In genomic region chr7:19284763-19285162, GRCm38 (mm10) we compare ENCODE assay signal across 9 mouse cellular contexts. TPM values are rescaled to one million over a fixed set of nuclear protein-coding genes. Genes with fewer than 3 reads are reported as not detected.
DNase-seq lines count a peak whose midpoint lies in the region; ATAC-seq and TF ChIP-seq lines count a peak whose summit lies in the region.
"Had no signal": no experiment of that assay in that cellular context is flagged by ENCODE, and none has a peak within 500 bp of the region (broad histone marks: within the 10 kb centered on the region; RNA-seq: fewer than 3 reads in every experiment).

No protein-coding gene starts in this region.

- peaks cover 23% of the 10 kb centered on the region for H3K4me1 ChIP-seq in hindbrain, embryonic 13.5 days (replicated peaks)
- peaks cover 20% of the 10 kb centered on the region for H3K4me1 ChIP-seq in midbrain, embryonic 10.5 days

- 26% methylated on average over 4 of the region's 4 CpGs for WGBS in hindbrain, embryonic 13.5 days
- WGBS in midbrain, embryonic 10.5 days: 27% methylated on average over 4 of the region's 4 CpGs

- intact Hi-C loops in left cerebral cortex, adult 2 months (cut with DNase I): no loop called here
- intact Hi-C loops in left cerebral cortex, postnatal 36 days (cut with DNase I): no loop called here

- no peak for ATAC-seq in hindbrain, embryonic 13.5 days (ENCODE audit: low FRiP score)
- ATAC-seq in megakaryocyte-erythroid progenitor cell, adult 5-6 weeks (replicated peaks; ENCODE audit: low FRiP score, low TSS enrichment, poor library complexity, severe bottlenecking): no peak

- peak; percentile 69 to 74 for DNase-seq in cerebellum, adult 18-20 months
- no peak for DNase-seq in cerebellum, adult 11 months
- peak in 1 of 2 experiments; percentile 64 for DNase-seq in left cerebral cortex, adult 2 months (ENCODE audit: extremely low spot score in 1 of 2, low spot score in 2 of 2)
- no peak for DNase-seq in left cerebral cortex, postnatal 36 days (ENCODE audit: low spot score in 2 of 2)
- peak; percentile 48 to 63 for DNase-seq in adrenal gland, postnatal 36 days
- DNase-seq in midbrain, embryonic 10.5 days (ENCODE audit: low spot score): peak; percentile 52

- no peaks in the 10 kb centered on the region for H3K9me3 ChIP-seq in hindbrain, embryonic 13.5 days
- H3K9me3 ChIP-seq in midbrain, embryonic 10.5 days (replicated peaks): no peaks in the 10 kb centered on the region
- H3K9me3 ChIP-seq: limb, embryonic 15.5 days had no signal

- no peak overlapping the region for H3K4me3 ChIP-seq in left cerebral cortex, adult 2 months
- no peak overlapping the region for H3K4me3 ChIP-seq in hindbrain, embryonic 13.5 days
- H3K4me3 ChIP-seq in midbrain, embryonic 10.5 days: no peak overlapping the region
- H3K4me3 ChIP-seq: limb, embryonic 15.5 days had no signal

- no peak overlapping the region for H3K9ac ChIP-seq in hindbrain, embryonic 13.5 days
- H3K9ac ChIP-seq: limb, embryonic 15.5 days had no signal

- peak; percentile 83 for TF ChIP-seq CTCF in left cerebral cortex, adult 2 months (IDR thresholded peaks at IDR 0.05)

- H3K36me3 ChIP-seq in hindbrain, embryonic 13.5 days: peaks cover 32% of the 10 kb centered on the region
- H3K36me3 ChIP-seq in midbrain, embryonic 10.5 days: peaks cover 32% of the 10 kb centered on the region
- H3K36me3 ChIP-seq: limb, embryonic 15.5 days had no signal

- H3K27ac ChIP-seq in left cerebral cortex, adult 2 months: no peak overlapping the region
- H3K27ac ChIP-seq in hindbrain, embryonic 13.5 days: no peak overlapping the region
- H3K27ac ChIP-seq in midbrain, embryonic 10.5 days (replicated peaks): no peak overlapping the region
- H3K27ac ChIP-seq: limb, embryonic 15.5 days had no signal

- H3K27me3 ChIP-seq in hindbrain, embryonic 13.5 days: peaks cover 18% of the 10 kb centered on the region
- peaks cover 25% of the 10 kb centered on the region for H3K27me3 ChIP-seq in midbrain, embryonic 10.5 days (ENCODE audit: low read depth, poor library complexity, severe bottlenecking)

- peak overlapping the region; percentile 77 for H3K4me2 ChIP-seq in hindbrain, embryonic 13.5 days
- H3K4me2 ChIP-seq: limb, embryonic 15.5 days had no signal

RNA-seq across cellular contexts. Expression of gene Rtn2, which starts 2.3 kb away (rescaled TPM):
- 100 to 1,000 TPM; 110 to 122 TPM for total RNA-seq in left cerebral cortex, adult 2 months (2021)
- 100 to 1,000 TPM in 1 of 2 experiments, 10 to 100 TPM in 1; 98.6 to 121 TPM for total RNA-seq in left cerebral cortex, postnatal 36 days (2021)
- total RNA-seq in adrenal gland, postnatal 36 days (2021): 1 to 10 TPM; 4.6 to 5.1 TPM
- 101 and 104 TPM in 2 replicates for polyA plus RNA-seq in hindbrain, embryonic 13.5 days (2015; fragmentation: Nextera tagmentation; extraction: Ambion mirVana)
- polyA plus RNA-seq in midbrain, embryonic 10.5 days (2016; fragmentation: Nextera tagmentation; extraction: Ambion mirVana): 41.9 and 48.6 TPM in 2 replicates
- not detected in 2 replicates for total RNA-seq in megakaryocyte-erythroid progenitor cell, adult 5-6 weeks (2014; fragmentation: Nextera tagmentation)
- not detected in 2 replicates for total RNA-seq in megakaryocyte-erythroid progenitor cell, adult 5-6 weeks (2017)

RNA-seq across cellular contexts. Expression of gene Ppm1n, which starts 4.9 kb away (rescaled TPM):
- total RNA-seq in left cerebral cortex, adult 2 months (2021): not detected
- not detected for total RNA-seq in left cerebral cortex, postnatal 36 days (2021)
- not detected for total RNA-seq in adrenal gland, postnatal 36 days (2021)
- 0.49 and 0.69 TPM in 2 replicates for polyA plus RNA-seq in hindbrain, embryonic 13.5 days (2015; fragmentation: Nextera tagmentation; extraction: Ambion mirVana)
- polyA plus RNA-seq in midbrain, embryonic 10.5 days (2016; fragmentation: Nextera tagmentation; extraction: Ambion mirVana): 0.36 and 0.39 TPM in 2 replicates
- total RNA-seq in megakaryocyte-erythroid progenitor cell, adult 5-6 weeks (2014; fragmentation: Nextera tagmentation): not detected in 2 replicates
- not detected in 2 replicates for total RNA-seq in megakaryocyte-erythroid progenitor cell, adult 5-6 weeks (2017)

RNA-seq across cellular contexts. Expression of gene Vasp, which starts 13.1 kb away (rescaled TPM):
- total RNA-seq in left cerebral cortex, adult 2 months (2021): 10 to 100 TPM; 13.2 to 14.6 TPM
- 10 to 100 TPM; 11.2 to 13.5 TPM for total RNA-seq in left cerebral cortex, postnatal 36 days (2021)
- total RNA-seq in adrenal gland, postnatal 36 days (2021): 10 to 100 TPM; 45.4 to 55.0 TPM
- polyA plus RNA-seq in hindbrain, embryonic 13.5 days (2015; fragmentation: Nextera tagmentation; extraction: Ambion mirVana): 38.5 and 39.7 TPM in 2 replicates
- polyA plus RNA-seq in midbrain, embryonic 10.5 days (2016; fragmentation: Nextera tagmentation; extraction: Ambion mirVana): 49.3 and 52.7 TPM in 2 replicates
- total RNA-seq in megakaryocyte-erythroid progenitor cell, adult 5-6 weeks (2014; fragmentation: Nextera tagmentation): 19.3 and 34.8 TPM in 2 replicates
- 27.9 and 53.7 TPM in 2 replicates for total RNA-seq in megakaryocyte-erythroid progenitor cell, adult 5-6 weeks (2017)

RNA-seq across cellular contexts. Expression of gene Fosb, which starts 25.1 kb away (rescaled TPM):
- total RNA-seq in left cerebral cortex, adult 2 months (2021): 10 to 100 TPM; 27.0 to 59.5 TPM
- total RNA-seq in left cerebral cortex, postnatal 36 days (2021): 10 to 100 TPM; 20.6 to 22.5 TPM
- 10 to 100 TPM; 11.2 to 23.6 TPM for total RNA-seq in adrenal gland, postnatal 36 days (2021)
- 0.06 and 0.08 TPM in 2 replicates for polyA plus RNA-seq in hindbrain, embryonic 13.5 days (2015; fragmentation: Nextera tagmentation; extraction: Ambion mirVana)
- 0.02 TPM in 1 of 2 replicates, not detected in the other for polyA plus RNA-seq in midbrain, embryonic 10.5 days (2016; fragmentation: Nextera tagmentation; extraction: Ambion mirVana)
- 4.2 and 4.8 TPM in 2 replicates for total RNA-seq in megakaryocyte-erythroid progenitor cell, adult 5-6 weeks (2014; fragmentation: Nextera tagmentation)
- 52.4 and 77.0 TPM in 2 replicates for total RNA-seq in megakaryocyte-erythroid progenitor cell, adult 5-6 weeks (2017)

RNA-seq across cellular contexts. Expression of gene Opa3, which starts 56.6 kb away (rescaled TPM):
- total RNA-seq in left cerebral cortex, adult 2 months (2021): 10 to 100 TPM; 42.7 to 46.8 TPM
- total RNA-seq in left cerebral cortex, postnatal 36 days (2021): 10 to 100 TPM; 41.0 to 45.7 TPM
- total RNA-seq in adrenal gland, postnatal 36 days (2021): 10 to 100 TPM; 31.7 to 37.4 TPM
- 36.9 and 37.1 TPM in 2 replicates for polyA plus RNA-seq in hindbrain, embryonic 13.5 days (2015; fragmentation: Nextera tagmentation; extraction: Ambion mirVana)
- polyA plus RNA-seq in midbrain, embryonic 10.5 days (2016; fragmentation: Nextera tagmentation; extraction: Ambion mirVana): 51.0 and 51.9 TPM in 2 replicates
- 22.3 and 22.6 TPM in 2 replicates for total RNA-seq in megakaryocyte-erythroid progenitor cell, adult 5-6 weeks (2014; fragmentation: Nextera tagmentation)
- total RNA-seq in megakaryocyte-erythroid progenitor cell, adult 5-6 weeks (2017): 17.1 and 21.2 TPM in 2 replicates

Comparison
In these comparisons a context has a peak if more than half of its experiments do, and no peak if none do; other contexts are left out.
1. DNase-seq: peak in cerebellum, adult 18-20 months (2 of 2), adrenal gland, postnatal 36 days (2 of 2) and midbrain, embryonic 10.5 days (single experiment); none in cerebellum, adult 11 months (single experiment) and left cerebral cortex, postnatal 36 days (0 of 2).
2. RNA of gene Rtn2, which starts 2.3 kb away (total RNA-seq): 110 to 122 TPM in left cerebral cortex, adult 2 months and 98.6 to 121 TPM in left cerebral cortex, postnatal 36 days; 4.6 to 5.1 TPM in adrenal gland, postnatal 36 days and not detected in megakaryocyte-erythroid progenitor cell, adult 5-6 weeks; every median in the first group is over 10 times any median in the second.